Mouse (Mus musculus) cerebellum, postnatal 4 days (tissue): Measurements from ENCODE around the gene Snx3.
A peak's percentile ranks its signal among the peaks of the same experiment; 100 is the strongest.

Experiments used
- DNase-seq, 2 experiments: peaks; one replicate each; pipeline ENCODE4 v3.0.0; 2022; ENCODE audit warnings: low spot score in 2 of 2, mixed read lengths in 1 of 2

The Snx3 gene

DNA sequence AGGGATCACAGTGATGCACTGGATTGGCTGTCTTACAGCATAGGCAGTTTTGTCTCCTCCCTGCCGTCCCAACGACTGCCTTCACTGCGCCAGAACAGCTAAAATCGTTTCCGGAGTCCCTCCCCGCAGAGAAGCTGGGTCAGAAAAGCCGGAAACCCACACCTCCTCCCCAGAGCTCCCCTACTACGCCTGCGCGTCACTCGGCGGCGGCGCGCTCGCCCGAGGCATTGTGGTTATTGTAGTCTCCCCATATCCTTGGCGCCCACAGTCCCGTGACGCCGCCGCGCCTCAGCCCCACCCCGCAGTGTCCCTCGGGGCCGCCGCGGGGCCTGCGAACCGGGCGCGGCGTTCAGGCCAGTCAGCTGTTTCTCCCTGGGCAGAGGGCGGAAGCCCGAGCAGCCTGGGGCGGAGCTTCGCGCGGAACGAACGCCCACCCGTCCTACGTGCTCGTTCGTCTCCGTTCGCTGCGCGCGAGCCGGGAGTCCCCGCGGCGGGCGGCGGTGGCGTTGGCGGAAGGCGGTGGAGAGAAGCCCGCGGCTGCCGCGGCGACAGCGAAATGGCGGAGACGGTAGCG is at the start of gene Snx3:
Gene Snx3 (plus strand): TSS at position 256 of the 574 bp plus-strand sequence.
- peak; percentile 87 to 94 for DNase-seq

DNA sequence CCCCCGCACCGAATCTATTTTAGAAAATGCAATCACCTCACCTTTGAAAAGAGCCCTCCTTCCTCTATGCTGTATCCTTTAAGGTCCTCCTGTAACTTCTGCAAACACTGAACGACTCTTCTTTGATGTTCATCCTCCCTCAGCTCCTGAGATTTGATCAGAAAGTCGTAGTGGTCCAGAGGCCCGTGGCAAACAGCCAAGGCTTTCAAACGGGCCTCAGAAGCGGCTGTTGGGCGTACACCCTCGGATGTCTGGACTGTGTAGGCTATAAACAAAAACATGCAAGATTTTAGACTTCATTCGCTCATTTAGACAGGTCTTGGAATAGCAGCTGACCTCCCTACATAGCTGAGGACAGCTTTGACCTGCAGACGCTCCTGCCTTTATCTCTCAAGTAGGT is 47.6 kb upstream of the Snx3 start:
- no peak for DNase-seq

DNA sequence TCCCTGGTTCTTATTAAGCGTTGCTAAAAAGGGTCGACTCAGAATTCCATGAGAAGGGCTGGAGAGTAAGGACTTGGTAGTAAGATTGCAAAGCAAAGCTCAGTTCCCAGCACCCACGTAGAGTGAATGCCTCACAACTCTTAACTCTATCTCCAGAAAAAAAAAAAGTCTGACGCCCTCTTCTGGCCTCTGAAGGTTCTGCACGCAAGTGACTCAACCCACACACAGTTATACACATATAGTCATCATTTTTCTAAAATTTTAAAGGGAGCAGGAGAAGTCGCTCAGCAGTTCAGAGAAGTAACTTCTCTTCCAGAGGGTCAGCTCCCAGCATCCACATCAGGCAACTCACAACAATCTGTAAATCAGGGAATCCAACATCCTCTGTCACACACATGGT is 47.1 kb upstream of the Snx3 start:
- DNase-seq: no peak

DNA sequence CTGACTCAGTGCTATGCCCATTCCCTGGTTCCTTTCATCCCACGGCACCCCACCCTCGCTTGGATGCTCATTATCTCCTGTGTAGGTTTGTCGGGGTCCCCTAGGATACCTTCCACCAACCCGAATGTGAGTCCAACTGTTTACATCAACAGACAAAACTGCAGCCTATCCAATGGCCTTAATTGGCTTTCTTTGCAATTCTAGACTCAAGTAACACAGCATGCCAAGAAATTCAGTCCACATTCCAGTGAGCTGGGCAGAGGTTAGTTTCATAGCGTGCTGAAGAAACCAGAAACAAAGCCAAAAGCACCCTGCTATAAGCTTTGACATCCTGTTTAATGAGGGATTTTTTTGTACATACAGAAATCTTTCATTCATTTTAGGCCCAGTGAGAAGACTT is 45.8 kb upstream of the Snx3 start:
- no peak for DNase-seq

DNA sequence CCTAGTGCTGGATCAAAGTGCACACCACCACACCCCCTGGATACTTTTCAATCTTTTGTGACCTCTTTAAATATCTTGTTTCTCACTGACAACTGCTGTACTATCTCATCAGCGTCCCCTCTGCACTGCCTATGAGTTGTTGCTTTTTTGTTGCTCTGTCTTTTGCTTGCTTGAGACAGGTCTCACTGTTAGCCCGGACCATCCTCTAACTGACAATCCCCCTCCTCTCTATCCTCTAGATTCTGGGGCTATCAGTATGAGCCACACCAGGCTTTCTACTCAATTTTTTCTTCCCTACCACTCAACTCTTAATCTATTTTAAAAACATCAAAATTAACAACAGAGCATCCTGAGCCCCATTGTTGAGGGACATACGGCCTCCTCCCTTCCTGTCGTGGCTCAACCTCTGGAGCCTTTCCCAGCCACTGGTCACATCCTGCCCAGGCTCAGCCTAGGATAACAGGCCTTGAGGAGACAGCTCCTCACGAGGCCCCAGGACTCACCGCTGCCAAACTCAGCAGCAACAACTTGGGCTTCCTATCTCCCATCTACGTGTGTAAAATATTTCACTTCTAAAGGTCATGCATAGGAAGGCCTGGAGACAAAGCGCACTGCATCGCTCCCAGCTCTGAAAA is 44.2 kb upstream of the Snx3 start:
- no peak for DNase-seq

DNA sequence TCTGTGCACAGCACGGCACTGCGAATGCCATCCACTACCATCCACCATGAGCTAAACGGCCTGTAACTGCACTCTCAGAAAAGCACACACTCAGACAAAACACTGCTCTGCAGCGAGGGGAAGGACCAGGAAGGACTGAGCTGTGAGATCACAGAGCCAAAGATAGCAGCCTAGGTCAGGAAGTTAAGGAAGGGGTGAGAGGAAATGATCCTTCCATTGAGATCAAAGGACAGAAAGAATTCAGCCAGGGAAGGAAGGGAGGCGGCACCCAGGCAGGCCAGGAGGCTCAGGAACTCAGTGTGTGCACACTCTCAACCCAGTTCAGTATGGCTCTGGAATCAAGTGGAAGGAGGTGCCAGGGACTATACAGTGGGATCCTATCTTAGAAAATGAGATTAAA is 37.6 kb upstream of the Snx3 start:
- DNase-seq: no peak

DNA sequence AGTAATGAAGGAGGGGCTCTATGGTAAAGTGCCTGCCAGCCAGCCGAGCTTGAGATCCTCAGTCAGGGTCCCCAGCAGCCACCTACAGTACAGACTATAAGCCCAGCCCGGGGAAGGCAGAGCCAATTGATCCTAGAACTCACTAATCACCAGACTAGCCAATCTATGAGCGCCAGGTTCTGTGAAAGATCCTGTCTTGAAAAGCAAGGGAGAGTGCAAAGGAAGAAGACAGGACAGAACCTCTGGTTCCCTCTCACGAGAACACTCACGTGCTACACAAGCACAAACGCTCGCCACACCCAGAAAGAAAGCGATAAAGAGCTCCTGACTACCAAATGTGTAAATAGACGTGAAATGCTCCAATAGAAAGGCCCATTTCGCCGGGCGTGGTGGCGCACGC is 37.0 kb upstream of the Snx3 start:
- no peak for DNase-seq

DNA sequence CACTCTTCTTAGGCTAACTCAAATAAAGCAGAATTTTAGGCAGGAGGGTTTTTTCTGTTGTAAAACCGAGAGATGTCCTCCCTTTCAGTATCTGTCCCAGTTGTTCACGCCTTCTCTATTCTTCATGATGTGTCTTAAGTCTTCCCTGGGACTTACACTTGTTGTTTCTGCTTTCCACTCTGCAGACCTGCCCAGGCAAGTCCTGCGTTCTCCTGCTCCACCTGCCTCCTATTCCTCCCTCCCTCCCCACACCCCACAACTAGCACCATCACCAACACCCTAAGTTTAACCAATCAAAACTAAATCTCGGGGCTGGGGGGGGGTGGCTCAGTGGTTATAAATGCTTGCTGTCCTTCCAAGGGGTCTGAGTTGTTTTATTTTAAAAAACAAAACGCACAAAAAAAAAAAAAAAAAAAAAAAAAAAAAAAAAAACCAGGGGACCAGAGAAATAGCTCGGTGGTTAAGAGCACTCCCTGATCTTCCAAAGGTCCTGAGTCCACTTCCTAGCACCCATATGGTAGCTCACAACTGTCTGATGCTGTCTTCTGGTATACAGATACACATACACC is 26.8 kb upstream of the Snx3 start:
- DNase-seq: no peak

DNA sequence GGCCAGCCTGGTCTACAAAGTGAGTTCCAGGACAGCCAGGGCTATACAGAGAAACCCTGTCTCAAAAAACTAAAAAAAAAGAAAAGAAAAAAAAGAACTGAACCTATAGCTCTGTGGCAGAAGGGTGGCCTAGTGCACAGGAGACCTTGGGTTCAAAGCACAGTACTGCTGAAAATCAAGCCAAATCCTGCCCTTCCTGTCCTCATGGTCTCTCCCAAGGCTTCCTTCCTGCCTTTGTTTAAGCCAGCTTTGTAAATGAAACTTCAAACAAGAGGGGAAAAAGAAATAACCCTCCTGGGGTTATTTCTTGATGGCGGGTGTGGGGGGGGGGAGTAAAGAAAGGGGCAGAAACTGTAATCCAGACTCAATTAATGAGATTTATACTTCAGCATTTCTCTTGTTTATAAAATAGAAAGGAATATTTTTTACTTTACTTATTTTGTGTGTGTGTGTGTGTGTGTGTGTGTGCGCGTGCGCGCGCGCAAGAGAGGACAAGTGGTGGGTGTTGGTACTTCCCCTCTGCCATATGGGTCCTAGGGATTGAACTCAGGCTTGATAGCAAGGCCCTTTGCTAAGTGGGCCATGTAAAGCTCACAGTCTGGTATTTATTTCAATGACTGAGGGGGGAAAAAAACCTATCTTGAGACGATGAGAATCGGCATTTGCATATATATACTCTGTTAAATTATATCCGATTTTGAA is 24.9 kb upstream of the Snx3 start:
- no peak for DNase-seq

DNA sequence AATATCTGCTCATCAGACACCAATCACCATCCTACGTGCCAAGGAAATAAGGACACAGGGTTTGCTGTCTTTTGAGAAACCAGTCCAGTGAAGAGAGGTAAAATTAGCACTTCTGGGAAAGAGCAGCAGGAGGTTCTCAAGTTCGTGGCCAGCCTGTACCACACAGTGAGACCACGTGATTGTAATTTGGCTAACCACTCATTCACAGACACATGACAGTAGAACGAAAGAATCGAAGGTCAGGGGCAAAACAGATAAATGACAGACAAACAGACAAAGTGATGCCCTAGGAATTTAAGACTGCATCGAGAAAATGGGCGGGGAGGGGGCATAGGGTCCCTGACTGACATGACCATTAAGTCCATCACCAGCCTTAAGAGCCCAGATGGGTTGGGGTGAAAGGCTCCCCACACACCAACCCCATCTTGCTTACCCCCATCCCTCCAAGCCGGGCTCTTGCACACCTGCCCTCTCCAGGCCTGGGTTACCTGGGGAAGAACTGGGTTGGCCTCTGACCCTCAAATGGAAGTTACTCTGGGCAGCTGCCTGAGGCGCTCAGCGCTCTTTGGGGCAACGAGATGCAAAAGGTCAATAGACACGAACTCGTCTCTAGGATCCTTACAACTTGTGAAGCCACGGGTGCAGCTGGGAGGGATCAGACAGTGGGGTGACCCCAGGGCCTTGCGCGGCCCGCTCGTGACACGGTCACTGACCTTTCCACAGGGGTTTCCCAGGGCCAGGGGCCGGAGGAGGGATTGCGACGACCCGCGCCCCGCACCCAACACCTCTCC is 24.1 kb upstream of the Snx3 start:
- DNase-seq: no peak

DNA sequence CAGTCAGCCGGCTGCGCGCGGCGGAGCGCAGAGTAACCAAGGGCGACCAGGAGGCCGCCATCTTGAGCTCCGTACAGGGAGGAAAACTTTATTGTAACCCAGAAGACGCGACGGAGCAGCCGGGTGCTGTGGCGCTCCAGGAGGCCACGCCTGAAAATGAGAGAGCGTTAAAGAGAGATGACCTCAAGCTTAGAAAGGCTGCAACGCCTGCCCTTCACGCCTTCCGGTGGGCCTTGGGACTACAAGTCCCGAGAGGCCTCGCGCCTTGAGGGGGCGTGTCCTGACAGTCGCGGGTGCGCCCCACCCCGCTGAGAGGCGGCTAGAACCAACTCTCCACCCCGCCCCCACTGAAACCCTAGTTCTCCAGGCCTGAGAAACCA is 23.5 kb upstream of the Snx3 start, which contains the start of gene Afg1l:
Gene Afg1l (minus strand): TSS at position 225 of the 380 bp plus-strand sequence.
- DNase-seq: peak; percentile 78 to 91

DNA sequence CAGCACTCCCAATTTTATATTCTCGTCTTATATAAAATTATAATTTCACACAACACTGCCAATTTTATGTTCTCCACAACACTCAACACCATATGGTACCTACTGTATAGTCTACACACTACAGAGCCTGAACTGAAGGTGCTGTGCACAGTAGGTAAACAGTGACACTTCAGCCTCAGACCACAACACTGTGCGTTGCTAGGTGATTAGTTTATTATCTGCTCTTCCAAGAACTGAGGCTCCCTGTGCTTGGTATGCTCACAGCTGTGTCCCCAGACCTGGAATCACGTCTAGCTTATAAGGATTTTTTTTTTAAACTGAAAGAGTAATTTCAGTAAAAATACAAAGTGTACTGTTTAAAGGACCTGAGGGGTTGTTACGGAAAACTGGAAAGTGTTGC is 21.1 kb upstream of the Snx3 start:
- DNase-seq: no peak

DNA sequence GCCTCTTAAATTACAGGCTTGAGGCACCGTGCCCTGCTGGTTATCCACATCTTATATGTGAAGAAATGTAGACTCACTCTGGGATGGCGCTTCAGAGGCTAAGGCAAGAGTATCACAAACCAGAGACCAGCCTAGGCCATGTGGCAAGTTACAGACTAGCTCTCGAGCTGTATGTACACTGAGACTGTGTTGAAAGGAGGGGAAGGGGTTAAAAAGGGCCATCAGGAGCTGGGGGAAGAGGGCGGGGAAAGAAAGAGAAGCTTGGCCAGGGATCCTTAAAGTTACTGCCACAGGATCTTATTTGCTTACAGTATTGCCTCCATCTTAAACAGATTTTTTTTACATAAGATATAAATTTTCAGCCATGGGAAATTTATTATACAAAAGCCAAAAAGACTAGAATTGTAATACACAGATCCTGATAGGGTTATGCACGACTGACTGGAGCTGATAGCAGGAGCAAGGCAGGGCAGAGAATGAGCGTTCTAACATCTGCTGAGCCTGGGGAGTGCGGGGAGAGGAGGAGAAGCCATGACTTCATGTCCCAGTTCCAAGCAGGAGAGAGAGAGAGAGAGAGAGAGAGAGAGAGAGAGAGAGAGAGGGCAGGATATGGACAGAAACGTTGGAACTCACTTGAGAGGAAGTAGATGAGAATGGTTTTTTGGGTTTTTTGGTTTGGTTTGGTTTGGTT is 13.1 kb upstream of the Snx3 start:
- DNase-seq: no peak

DNA sequence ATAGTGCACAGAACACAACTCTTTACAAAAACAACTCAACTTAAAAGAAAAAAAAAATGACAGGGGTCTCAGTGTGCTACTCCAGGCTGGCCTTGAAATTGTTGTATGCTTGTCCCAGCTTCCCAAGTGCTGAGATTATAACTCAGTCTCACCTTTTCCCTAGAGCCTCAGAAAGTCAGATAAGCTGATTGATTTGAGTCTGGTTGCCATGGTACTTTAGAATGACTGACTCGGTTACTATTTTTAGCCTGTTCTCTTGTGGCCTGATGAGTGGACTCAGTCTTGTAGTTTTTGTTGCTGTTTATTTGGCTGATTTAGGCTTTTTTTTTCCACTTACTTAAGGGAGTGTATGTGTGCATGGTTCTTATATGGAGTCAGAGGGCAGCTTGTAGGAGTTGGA is 10.7 kb upstream of the Snx3 start:
- DNase-seq: no peak

DNA sequence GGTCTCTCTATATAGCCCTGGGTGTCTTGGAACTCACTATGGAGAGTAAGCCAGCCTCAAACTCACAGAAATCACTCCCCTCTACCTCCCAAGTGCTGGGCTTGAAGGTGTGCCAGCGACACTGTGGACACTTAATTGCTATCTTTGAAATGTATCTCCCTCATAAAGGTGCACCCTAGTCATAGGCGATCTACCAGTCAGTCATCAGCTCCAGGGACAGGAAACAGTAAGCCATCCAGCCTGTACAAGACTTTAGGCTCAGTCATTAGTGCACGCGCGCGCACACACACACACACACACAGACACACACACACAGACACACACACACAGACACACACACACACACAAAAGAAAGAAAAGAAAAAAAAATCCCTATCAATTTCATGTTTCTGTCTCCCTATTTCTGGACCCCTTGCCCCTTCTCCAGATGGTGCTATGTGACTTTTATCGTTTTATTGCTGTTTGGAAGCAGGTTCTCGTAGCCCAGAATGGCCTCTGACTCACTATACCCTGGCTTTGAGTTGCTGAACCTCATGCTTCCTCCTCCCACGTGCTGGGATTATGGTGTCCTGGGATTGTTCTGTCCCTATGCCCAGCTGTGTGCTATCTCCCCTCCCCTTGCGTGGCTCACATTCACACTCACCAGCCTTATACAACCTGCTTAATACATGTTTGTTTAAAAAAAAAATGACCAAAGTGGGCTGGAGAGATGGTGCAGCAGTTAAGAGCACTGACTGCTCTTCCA is 9.6 kb upstream of the Snx3 start:
- DNase-seq: no peak

DNA sequence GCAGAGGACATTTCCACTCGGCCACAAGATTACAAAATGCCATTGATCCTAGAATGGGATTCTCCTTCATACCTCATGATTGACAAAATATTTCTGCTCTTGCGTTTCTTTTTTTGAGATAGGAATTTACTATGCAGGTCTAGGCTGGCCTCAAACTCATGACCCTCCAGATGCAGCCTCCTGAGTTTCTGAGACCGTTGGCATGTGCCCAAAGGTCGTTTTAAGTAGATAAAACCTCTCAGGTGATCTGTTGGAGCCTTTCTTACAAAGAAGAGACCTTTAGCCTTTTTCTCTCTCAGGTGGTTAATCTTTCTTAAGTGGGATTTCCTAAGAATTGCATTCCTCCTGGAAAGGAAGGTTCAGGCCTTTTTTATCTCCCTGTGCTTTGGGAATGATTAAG is 8.8 kb upstream of the Snx3 start:
- no peak for DNase-seq

DNA sequence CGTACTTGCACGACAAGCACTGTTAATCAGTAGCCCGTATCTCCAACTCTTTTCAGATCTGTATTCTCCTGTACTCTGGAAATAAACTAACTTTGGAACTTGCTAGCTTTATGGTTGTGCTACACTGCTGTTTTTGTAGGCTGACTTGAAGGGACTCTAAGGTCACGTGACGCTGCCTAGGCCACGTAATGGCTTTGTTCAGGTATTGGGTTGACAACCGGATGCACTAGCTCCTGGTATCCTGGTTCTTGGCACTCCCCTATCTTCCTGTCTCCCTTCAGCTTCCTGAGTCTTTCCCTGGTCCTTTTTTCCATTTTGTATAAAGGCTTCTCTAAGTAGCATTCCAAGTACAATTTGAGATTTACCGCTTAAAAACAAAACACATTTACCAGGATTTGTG is 1.2 kb upstream of the Snx3 start:
- DNase-seq: no peak

DNA sequence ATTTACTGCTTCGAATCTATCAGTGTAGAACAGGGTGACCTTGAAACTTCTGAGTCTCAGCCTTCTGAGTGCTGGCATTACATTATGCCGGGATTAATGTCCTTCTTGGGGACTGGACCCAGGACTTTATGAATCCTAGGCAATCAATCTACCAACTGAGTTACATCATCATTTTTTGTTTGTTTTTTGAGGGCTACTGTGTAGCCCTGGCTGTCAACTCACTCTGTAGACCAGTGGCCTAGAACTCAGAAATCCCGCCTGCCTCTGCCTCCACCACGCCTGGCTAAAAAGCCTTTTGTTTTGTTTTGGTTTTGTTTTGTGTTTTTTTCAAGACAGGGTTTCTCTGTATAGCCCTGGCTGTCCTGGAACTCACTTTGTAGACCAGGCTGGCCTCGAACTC is 669 bp upstream of the Snx3 start:
- no peak for DNase-seq

DNA sequence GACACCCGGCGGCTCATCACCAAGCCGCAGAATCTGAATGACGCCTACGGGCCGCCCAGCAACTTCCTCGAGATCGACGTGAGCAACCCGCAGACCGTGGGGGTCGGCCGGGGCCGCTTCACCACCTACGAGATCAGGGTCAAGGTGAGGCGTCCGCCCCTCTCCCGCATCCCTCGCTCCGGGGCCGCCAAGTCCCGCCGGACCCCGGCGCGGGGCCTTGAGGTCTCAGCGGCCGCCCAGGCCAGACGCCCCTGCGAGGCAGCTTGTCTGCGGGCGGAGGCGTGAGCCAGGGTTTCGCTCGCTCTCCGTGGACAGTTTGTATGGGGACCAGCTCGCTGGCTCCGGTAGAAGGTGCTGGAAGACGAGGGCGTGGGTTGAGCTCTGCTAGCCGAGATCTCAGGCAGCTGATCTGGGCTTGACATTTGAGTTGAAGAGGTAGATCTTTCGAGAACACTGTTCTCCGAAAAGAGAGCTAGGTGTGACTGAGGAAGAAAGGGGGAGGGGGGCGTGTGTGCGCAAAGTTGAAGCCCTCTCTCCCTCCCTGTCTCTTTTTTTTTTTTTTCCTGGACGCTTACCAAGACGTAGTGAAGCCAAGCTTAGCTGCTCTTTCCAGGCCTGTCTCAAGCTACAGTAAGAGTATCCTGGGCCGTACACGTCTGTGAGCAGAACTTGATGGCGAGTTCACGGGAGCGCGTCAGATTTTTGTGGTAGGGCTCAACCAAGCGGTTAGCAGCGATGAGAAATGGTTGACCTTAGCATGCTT is 700 bp downstream of the Snx3 start:
- peak; percentile 30 to 66 for DNase-seq

DNA sequence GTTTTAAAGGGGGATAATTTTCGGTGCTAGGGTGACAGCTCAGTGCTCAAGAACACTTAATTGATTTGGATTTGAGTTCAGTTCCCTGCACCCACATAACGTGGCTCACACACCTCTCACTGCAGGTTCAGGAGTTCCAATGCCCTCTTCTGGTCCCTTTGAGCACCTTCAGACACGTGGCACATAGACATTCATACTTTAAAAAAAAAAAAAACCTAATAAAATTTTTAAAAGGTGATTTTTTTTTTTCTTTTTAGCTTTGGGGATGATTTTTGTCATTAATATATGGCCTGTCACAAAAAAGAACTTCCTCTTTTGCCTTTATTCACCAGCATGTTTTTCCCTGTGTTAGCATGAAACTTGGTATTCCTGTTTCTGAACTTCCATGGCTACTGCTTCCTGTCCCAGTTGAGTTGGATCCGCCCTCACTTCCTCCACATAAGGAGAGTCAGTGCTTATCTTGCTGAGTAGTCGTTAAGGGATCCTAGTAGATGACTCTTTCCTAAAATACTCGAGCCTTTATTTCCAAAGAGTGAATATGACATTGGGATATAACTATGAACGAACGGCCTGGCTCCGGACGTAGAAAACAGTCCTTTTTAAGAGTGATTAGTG is 2.4 kb downstream of the Snx3 start:
- no peak for DNase-seq
